Mouse (Mus musculus): ENCODE results near the gene Mrvi1. TPM values are rescaled to one million over a fixed set of nuclear protein-coding genes. Genes with fewer than 3 reads are reported as not detected.

Gene Mrvi1
- total and polyA plus RNA-seq, 3 experiments: 0.11 TPM; not detected in 2

- Histone ChIP-seq H3K27me3 (replicated peaks) (no peaks in the 10 kb centered on the region), H3K27ac (ENCODE audit: insufficient read depth, low read depth) (no peak overlapping the region), H3K9me3 (replicated peaks; ENCODE audit: low read length) (no peaks in the 10 kb centered on the region), H3K4me2 (ENCODE audit: insufficient read depth, low read depth, poor library complexity, severe bottlenecking) (peak overlapping the region; percentile 67), H3K9ac (ENCODE audit: insufficient read depth, low read depth) (peak overlapping the region; percentile 39; the same call in 1 of the 2 replicates), H3K4me3 (replicated peaks in 1 of 3; ENCODE audit: low read depth in 2 of 3, low read length in 2 of 3, poor library complexity in 1 of 3) (no peak overlapping the region), H3K36me3 (replicated peaks in 1 of 2; ENCODE audit: control insufficient read depth in 1 of 2, insufficient read depth in 1 of 2, low read length in 1 of 2) (peaks cover 4 to 18% of the 10 kb centered on the region in 2 experiments), H3K79me2 (replicated peaks; ENCODE audit: control insufficient read depth, extremely low read depth, insufficient read depth, poor library complexity, severe bottlenecking) (peaks cover 3% of the 10 kb centered on the region), H3K4me1 (ENCODE audit: control insufficient read depth in 1 of 2, insufficient read depth in 2 of 2) (peaks cover 3 to 26% of the 10 kb centered on the region in 2 experiments)
- dilution Hi-C loops (cut with MboI; ENCODE audit: extremely low pct_ligation_motif_present, extremely low pct_unique_long_range_greater_than_20kb, low sequenced_read_pairs) (no loop called here), in situ Hi-C loops (cut with MboI; ENCODE audit: low pct_ligation_motif_present, low pct_unique_long_range_greater_than_20kb, low sequenced_read_pairs) (no loop called here)
- DNase-seq (ENCODE audit: extremely low read depth): peak; percentile 82
- TF ChIP-seq JUN (IDR thresholded peaks at IDR 0.05; ENCODE audit: insufficient read depth, low read depth, low read length) (0 out of 2 replicates have a peak, but pooled peaks have one; percentile 23), HCFC1 (IDR thresholded peaks at IDR 0.05; ENCODE audit: low read depth, low read length) (peak; percentile 56), CHD2 (IDR thresholded peaks at IDR 0.05; ENCODE audit: low read length) (0 out of 2 replicates have a peak, but pooled peaks have one; percentile 33), MEF2A (IDR thresholded peaks at IDR 0.05; ENCODE audit: borderline replicate concordance, low read depth, low read length) (0 out of 2 replicates have a peak, but pooled peaks have one; percentile 19), MAX (IDR thresholded peaks at IDR 0.05; ENCODE audit: low read length) (peak; percentile 53), ELF1 (IDR thresholded peaks at IDR 0.05; ENCODE audit: low read depth, low read length) (peak; percentile 65; the same call in 1 of the 2 replicates), UBTF (IDR thresholded peaks at IDR 0.05; ENCODE audit: low read depth, low read length) (no peak), ZNF384 (IDR thresholded peaks at IDR 0.05; ENCODE audit: low read depth, low read length) (no peak), TBP (conservative IDR thresholded peaks at IDR 0.05; ENCODE audit: low read depth, low read length) (peak; percentile 48; the same call in 1 of the 2 replicates), PAX5 (IDR thresholded peaks at IDR 0.05; ENCODE audit: low read length) (no peak), ZKSCAN1 (IDR thresholded peaks at IDR 0.05; ENCODE audit: borderline replicate concordance, low read depth, low read length) (no peak), RAD21 (IDR thresholded peaks at IDR 0.05; ENCODE audit: low read depth, low read length) (no peak), MYC (IDR thresholded peaks at IDR 0.05; ENCODE audit: low read depth, low read length) (peak; percentile 64; the same call in 1 of the 2 replicates), NRF1 (IDR thresholded peaks at IDR 0.05; ENCODE audit: low read depth, low read length) (no peak), ETS1 (conservative IDR thresholded peaks at IDR 0.05; ENCODE audit: low read depth, low read length) (peak; percentile 69), ZC3H11A (IDR thresholded peaks at IDR 0.05; ENCODE audit: low read depth, low read length) (no peak), MXI1 (IDR thresholded peaks at IDR 0.05; ENCODE audit: low read depth, low read length) (peak; percentile 87), USF1 (IDR thresholded peaks at IDR 0.05; ENCODE audit: low read depth, low read length) (no peak), SIN3A (IDR thresholded peaks at IDR 0.05; ENCODE audit: low read length) (peak; percentile 93), TCF12 (IDR thresholded peaks at IDR 0.05; ENCODE audit: low read depth, low read length) (peak; percentile 53; the same call in 1 of the 2 replicates), BHLHE40 (IDR thresholded peaks at IDR 0.05; ENCODE audit: low read depth, low read length) (peak; percentile 51), IRF4 (IDR thresholded peaks at IDR 0.05; ENCODE audit: low read depth, low read length) (peak; percentile 91), POLR2AphosphoS2 (IDR thresholded peaks at IDR 0.05; ENCODE audit: low read depth, low read length) (no peak), USF2 (conservative IDR thresholded peaks at IDR 0.05; ENCODE audit: low read depth, low read length) (no peak), E2F4 (IDR thresholded peaks at IDR 0.05; ENCODE audit: insufficient replicate concordance, low read depth, low read length) (no peak), EP300 (IDR thresholded peaks at IDR 0.05; ENCODE audit: low read length) (peak; percentile 87), CHD1 (IDR thresholded peaks at IDR 0.05; ENCODE audit: low read depth, low read length) (peak; percentile 58; the same call in 1 of the 2 replicates), RCOR1 (conservative IDR thresholded peaks at IDR 0.05; ENCODE audit: low read depth, low read length) (0 out of 2 replicates have a peak, but pooled peaks have one; percentile 46), MAFK (IDR thresholded peaks at IDR 0.05; ENCODE audit: insufficient replicate concordance, low read length) (peak; percentile 32; the same call in 1 of the 2 replicates), GABPA (IDR thresholded peaks at IDR 0.05; ENCODE audit: insufficient replicate concordance, low read depth, low read length) (no peak), POLR2A (IDR thresholded peaks at IDR 0.05; ENCODE audit: low read depth, low read length) (peak; percentile 36; the same call in 1 of the 2 replicates), SMC3 (IDR thresholded peaks at IDR 0.05; ENCODE audit: low read depth, low read length) (no peak), JUND (conservative IDR thresholded peaks at IDR 0.05; ENCODE audit: low read depth, low read length) (0 out of 2 replicates have a peak, but pooled peaks have one; percentile 25), MAZ (IDR thresholded peaks at IDR 0.05; ENCODE audit: low read depth, low read length) (no peak)
These were observed 141.9 kb downstream of the Mrvi1 start for GRCm38 (mm10) chr7:110840332-110840731.

Measured in CH12.LX (cell line).